Mouse (Mus musculus) heart, postnatal 0 days (tissue): ENCODE data around the gene Slx4ip. TPM values are rescaled to one million over a fixed set of nuclear protein-coding genes. Genes with fewer than 3 reads are reported as not detected.

Source experiments
- ATAC-seq: fragments of 200-750 bp; cut with Nextera tagmentation; 2 replicates; pipeline ENCODE4 v1.8.0; 2017; ENCODE audit warnings: low read depth, moderate number of reproducible peaks, moderate library complexity; ENCODE audit not compliant: insufficient read depth
- DNase-seq: peaks from one replicate; pipeline ENCODE4 v3.0.0-alpha.2; 2016; ENCODE audit warnings: low spot score
- H3K27ac ChIP-seq: fragments of 300-500 bp; sonication (generic); 2 replicates; pipeline ENCODE4 v1.5.1; 2014; ENCODE audit warnings: low read depth, mild to moderate bottlenecking
- H3K27me3 ChIP-seq: fragments of 300-500 bp; sonication (generic); 2 replicates; pipeline ENCODE4 v1.6.1; 2014; ENCODE audit warnings: low read length, mixed read lengths; ENCODE audit not compliant: control insufficient read depth, insufficient read depth
- H3K36me3 ChIP-seq: fragments of 300-500 bp; sonication (generic); replicated peaks from 2 replicates; pipeline ENCODE4 v1.6.1; 2014; ENCODE audit warnings: low read length, mixed read lengths; ENCODE audit not compliant: control insufficient read depth, insufficient read depth
- H3K4me1 ChIP-seq: fragments of 300-500 bp; sonication (generic); 2 replicates; pipeline ENCODE4 v1.6.1; 2014; ENCODE audit warnings: antibody characterized with exemption; ENCODE audit not compliant: control insufficient read depth, insufficient read depth
- H3K4me2 ChIP-seq: fragments of 300-500 bp; sonication (generic); 2 replicates; pipeline ENCODE4 v1.6.1; 2014; ENCODE audit warnings: low read depth, mild to moderate bottlenecking, low read length, moderate library complexity
- H3K4me3 ChIP-seq: fragments of 300-500 bp; sonication (generic); 2 replicates; pipeline ENCODE4 v1.5.1; 2014; ENCODE audit warnings: low read depth, low read length
- H3K9ac ChIP-seq: fragments of 300-500 bp; sonication (generic); replicated peaks from 2 replicates; pipeline ENCODE4 v1.6.1; 2014; ENCODE audit warnings: low read depth, low read length, mixed read lengths
- H3K9me3 ChIP-seq: fragments of 300-500 bp; sonication (generic); replicated peaks from 2 replicates; pipeline ENCODE4 v1.6.1; 2016; ENCODE audit warnings: low read length; ENCODE audit not compliant: control insufficient read depth
- CTCF ChIP-seq: IDR thresholded peaks from 2 replicates; pipeline ENCODE4 v1.5.1; 2016; ENCODE audit warnings: antibody characterized with exemption, control low read depth, low read depth
- EP300 ChIP-seq: IDR thresholded peaks from 2 replicates; pipeline ENCODE4 v1.6.1; 2016; ENCODE audit warnings: antibody characterized with exemption, low read depth
- WGBS: fragments of 180-500 bp; shearing (Covaris S2); extraction: QIAGEN DNeasy Blood & Tissue Kit; methylation state at CpG from one replicate; pipeline ENCODE4 v1.1.7; 2014; 5-methylcytosine and 5-hydroxymethylcytosine counted together
- polyA plus RNA-seq: library from polyadenylated mRNA; unstranded; fragments of >200 nt; fragmentation: Nextera tagmentation; extraction: Ambion mirVana; gene quantifications from 2 replicates; pipeline ENCODE4 v1.2.1, GENCODE M21; 2015
- total RNA-seq: library from RNA; depleted of rRNA; stranded (reverse); fragments of >200 nt; gene quantifications from 2 replicates; pipeline ENCODE4 v1.2.3, GENCODE M21; 2014; ENCODE audit warnings: low replicate concordance

Slx4ip gene
- total and polyA plus RNA-seq, 2 experiments from 2014 or later = 1.2 to 2.1 TPM

DNA sequence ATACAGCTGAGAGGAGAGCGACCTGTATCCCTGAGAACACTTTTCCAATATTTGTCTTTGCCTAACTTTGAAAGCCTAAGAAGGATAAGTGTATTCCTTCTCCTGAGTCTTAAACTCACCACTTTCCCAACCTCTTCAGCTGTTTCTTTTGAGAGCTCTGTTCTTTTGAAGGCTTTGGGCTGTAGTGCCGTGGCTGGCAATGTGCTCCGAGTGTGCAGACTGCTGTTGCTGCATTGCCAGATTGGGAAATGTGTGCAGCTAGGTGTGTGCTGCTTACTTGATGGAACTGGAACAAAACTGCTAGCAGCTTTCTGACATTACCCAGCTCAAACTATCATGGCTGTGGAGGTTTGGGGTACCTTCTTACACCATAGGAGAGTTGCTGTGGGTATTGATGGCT lies 22.0 kb downstream of the Slx4ip start:
- Histone ChIP-seq H3K27me3 (no peaks in the 10 kb centered on the region), H3K9me3 (no peaks in the 10 kb centered on the region), H3K4me3 (no peak overlapping the region), H3K4me1 (no peaks in the 10 kb centered on the region), H3K4me2 (no peak overlapping the region), H3K9ac (no peak overlapping the region), H3K36me3 (no peaks in the 10 kb centered on the region), H3K27ac (no peak overlapping the region)
- no peak for ATAC-seq
- TF ChIP-seq CTCF (no peak), EP300 (no peak)
- 82% methylated on average over 3 of the region's 3 CpGs for WGBS
- no peak for DNase-seq

DNA sequence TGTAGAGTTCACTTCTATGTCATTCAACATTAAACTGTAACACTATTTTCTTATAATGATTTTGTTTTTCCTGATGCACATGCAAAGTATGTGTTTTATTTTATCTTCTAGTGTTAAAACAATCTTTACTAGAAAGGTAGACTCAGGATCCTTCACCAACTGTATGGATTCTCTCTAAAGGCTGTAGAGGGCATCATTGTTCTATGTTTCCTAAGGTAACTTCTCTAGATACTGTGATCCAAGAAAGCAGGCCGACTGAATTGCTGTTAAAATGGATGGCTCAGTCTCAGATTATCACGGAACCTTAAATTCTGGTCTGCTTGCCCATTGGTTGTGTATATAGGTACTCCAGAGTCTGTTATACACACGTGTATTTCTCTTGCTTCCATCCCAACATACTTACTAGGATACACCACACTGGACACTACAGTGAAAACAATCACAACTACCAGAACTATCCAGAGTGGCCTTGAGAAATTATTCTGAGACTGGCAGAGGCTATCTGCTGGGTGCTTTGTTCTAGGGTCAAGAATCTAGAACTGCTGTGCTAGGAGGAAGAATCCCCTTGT lies 23.4 kb downstream of the Slx4ip start:
- no peaks in the 10 kb centered on the region for H3K36me3 ChIP-seq
- peak; percentile 49 for DNase-seq
- 37% methylated on average over 3 of the region's 3 CpGs for WGBS
- H3K9me3 ChIP-seq = no peaks in the 10 kb centered on the region
- H3K27ac ChIP-seq = no peak overlapping the region
- TF ChIP-seq EP300 = no peak
- peak; percentile 59 for TF ChIP-seq CTCF
- H3K9ac ChIP-seq = no peak overlapping the region
- ATAC-seq = peak; percentile 62; the same call in 1 of the 2 replicates
- H3K27me3 ChIP-seq = no peaks in the 10 kb centered on the region
- no peak overlapping the region for H3K4me2 ChIP-seq
- no peak overlapping the region for H3K4me3 ChIP-seq
- no peaks in the 10 kb centered on the region for H3K4me1 ChIP-seq

DNA sequence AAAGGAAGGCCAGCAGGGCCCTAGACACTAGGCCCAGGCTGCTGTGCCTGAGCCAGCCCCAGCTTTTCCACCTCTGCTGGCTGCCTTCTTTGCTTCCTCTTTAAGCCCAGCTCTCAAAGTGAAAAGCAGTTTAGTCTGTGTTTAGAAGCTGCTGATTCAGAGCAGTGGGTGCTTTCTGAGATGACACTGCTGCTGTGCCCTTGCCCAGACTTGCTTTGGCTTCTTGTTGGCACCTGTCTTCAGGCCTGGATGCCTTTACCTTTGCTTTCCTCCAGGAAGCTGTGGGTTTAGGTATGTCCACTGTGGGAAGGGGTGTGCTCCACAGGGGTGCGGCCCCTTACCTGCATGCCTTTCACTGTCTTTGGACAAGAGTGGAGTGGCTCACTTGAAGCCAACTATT lies 28.4 kb downstream of the Slx4ip start:
- Histone ChIP-seq H3K4me2 (no peak overlapping the region), H3K27ac (no peak overlapping the region), H3K4me3 (no peak overlapping the region), H3K36me3 (no peaks in the 10 kb centered on the region), H3K4me1 (peaks cover 10% of the 10 kb centered on the region), H3K9ac (no peak overlapping the region), H3K27me3 (no peaks in the 10 kb centered on the region), H3K9me3 (no peaks in the 10 kb centered on the region)
- no peak for TF ChIP-seq CTCF
- no peak for TF ChIP-seq EP300
- no peak for ATAC-seq
- DNase-seq = no peak
- WGBS = 89% methylated on average over 1 of the region's 1 CpGs

DNA sequence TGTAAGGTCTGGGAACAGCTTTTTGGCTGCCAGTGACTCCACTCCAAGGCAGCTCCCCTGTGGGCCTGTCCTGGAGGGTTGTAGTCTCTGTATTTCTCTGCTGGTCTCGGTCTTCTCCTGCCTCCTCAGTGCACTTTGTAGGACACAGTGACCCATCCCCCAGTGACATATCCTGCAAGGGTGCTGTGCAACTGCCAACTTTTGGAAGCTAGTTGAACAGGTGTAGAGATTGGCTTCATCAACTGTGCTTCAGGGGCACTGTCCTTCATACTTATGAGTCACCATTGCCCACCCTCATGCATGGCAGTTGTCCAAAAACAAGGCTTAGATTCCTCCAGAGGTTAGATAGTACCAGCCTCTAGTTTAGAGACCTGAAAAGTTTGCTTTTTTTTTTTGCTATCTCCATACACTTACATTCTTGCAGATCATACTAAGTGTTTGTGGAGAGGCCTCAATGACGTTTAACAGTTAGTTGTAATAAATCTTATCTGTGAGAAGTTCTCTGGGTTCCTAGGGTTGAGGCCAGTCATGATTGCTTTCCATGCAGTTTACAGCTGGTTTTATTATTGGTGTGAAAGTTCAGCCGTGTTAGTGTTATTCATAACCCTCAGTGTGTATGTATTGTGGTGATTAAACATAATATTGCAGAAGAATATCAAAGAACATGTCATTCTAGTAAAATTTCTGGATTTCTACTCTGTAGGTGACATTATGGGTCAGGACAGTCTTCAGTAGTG lies 29.4 kb downstream of the Slx4ip start:
- no peak for DNase-seq
- WGBS = 50% methylated on average over 3 of the region's 3 CpGs
- ATAC-seq = no peak
- no peak for TF ChIP-seq EP300
- TF ChIP-seq CTCF = no peak
- Histone ChIP-seq H3K4me3 (no peak overlapping the region), H3K9me3 (no peaks in the 10 kb centered on the region), H3K4me2 (no peak overlapping the region), H3K27me3 (no peaks in the 10 kb centered on the region), H3K4me1 (peaks cover 10% of the 10 kb centered on the region), H3K36me3 (no peaks in the 10 kb centered on the region), H3K9ac (no peak overlapping the region), H3K27ac (no peak overlapping the region)

DNA sequence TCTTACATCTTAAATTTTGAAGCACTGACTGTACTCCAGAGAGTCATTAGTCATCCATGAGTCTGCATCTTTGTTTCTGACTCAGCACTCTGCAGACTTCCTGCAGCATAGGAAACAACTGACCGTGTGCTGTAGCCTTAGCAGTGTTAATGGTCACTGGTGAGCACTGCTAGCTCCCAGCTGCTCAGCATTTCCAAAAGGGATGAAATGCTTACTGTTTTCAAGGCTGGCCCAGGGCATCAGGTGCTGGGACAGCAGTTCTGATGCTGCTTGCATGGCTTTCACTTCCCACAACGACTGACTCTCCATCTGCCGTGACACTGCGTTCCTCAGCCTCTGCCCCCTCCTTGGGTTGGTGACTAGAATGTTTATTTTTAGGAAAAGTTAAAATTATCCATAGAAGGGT lies 30.0 kb downstream of the Slx4ip start:
- Histone ChIP-seq H3K4me2 (no peak overlapping the region), H3K4me1 (peaks cover 10% of the 10 kb centered on the region), H3K4me3 (no peak overlapping the region), H3K36me3 (no peaks in the 10 kb centered on the region), H3K9ac (no peak overlapping the region), H3K27ac (peak overlapping the region; percentile 30; the same call in 1 of the 2 replicates), H3K27me3 (no peaks in the 10 kb centered on the region), H3K9me3 (no peaks in the 10 kb centered on the region)
- peak; percentile 16 for DNase-seq
- TF ChIP-seq EP300 = no peak
- TF ChIP-seq CTCF = no peak
- WGBS = 39% methylated on average over 4 of the region's 4 CpGs
- ATAC-seq = peak; percentile 47; the same call in 1 of the 2 replicates
